Mouse (Mus musculus) limb, embryonic 13.5 days (tissue): ENCODE measurements around the gene Trappc6b. TPM values are rescaled to one million over a fixed set of nuclear protein-coding genes. Genes with fewer than 3 reads are reported as not detected.

ENCODE experiments used
- ATAC-seq: fragments of 200-750 bp; cut with Nextera tagmentation; 2 replicates; pipeline ENCODE4 v1.8.0; 2017; ENCODE audit warnings: low read depth, moderate number of reproducible peaks, moderate TSS enrichment; ENCODE audit not compliant: low FRiP score
- H3K27ac ChIP-seq: fragments of 300-500 bp; sonication (generic); 2 replicates; pipeline ENCODE4 v1.5.1; 2015; ENCODE audit warnings: inconsistent platforms, mild to moderate bottlenecking, moderate library complexity
- H3K27me3 ChIP-seq: fragments of 300-500 bp; sonication (generic); 2 replicates; pipeline ENCODE4 v1.6.1; 2015; ENCODE audit warnings: mild to moderate bottlenecking, inconsistent platforms
- H3K36me3 ChIP-seq: fragments of 300-500 bp; sonication (generic); 2 replicates; pipeline ENCODE4 v1.6.1; 2015; ENCODE audit warnings: inconsistent platforms, mild to moderate bottlenecking, moderate library complexity
- H3K4me1 ChIP-seq: fragments of 300-500 bp; sonication (generic); 2 replicates; pipeline ENCODE4 v1.6.1; 2015; ENCODE audit warnings: inconsistent platforms
- H3K4me2 ChIP-seq: fragments of 300-500 bp; sonication (generic); replicated peaks from 2 replicates; pipeline ENCODE4 v1.6.1; 2015; ENCODE audit warnings: inconsistent platforms, mild to moderate bottlenecking, moderate library complexity
- H3K4me3 ChIP-seq: fragments of 300-500 bp; sonication (generic); 2 replicates; pipeline ENCODE4 v1.5.1; 2015; ENCODE audit warnings: moderate library complexity, mild to moderate bottlenecking, inconsistent platforms
- H3K9ac ChIP-seq: fragments of 300-500 bp; sonication (generic); 2 replicates; pipeline ENCODE4 v1.6.1; 2015; ENCODE audit warnings: mild to moderate bottlenecking, inconsistent platforms
- H3K9me3 ChIP-seq: fragments of 300-500 bp; sonication (generic); 2 replicates; pipeline ENCODE4 v1.6.1; 2016; ENCODE audit warnings: inconsistent platforms
- WGBS: fragments of 180-500 bp; shearing (Covaris S2); methylation state at CpG from one replicate; pipeline ENCODE4 v1.1.7; 2015; 5-methylcytosine and 5-hydroxymethylcytosine counted together
- polyA plus RNA-seq: library from polyadenylated mRNA; unstranded; fragments of >200 nt; fragmentation: Nextera tagmentation; extraction: Ambion mirVana; gene quantifications from 2 replicates; pipeline ENCODE4 v1.2.1, GENCODE M21; 2015

Trappc6b gene
- polyA plus RNA-seq, 1 experiment from 2014 or later = 81.7 TPM

- H3K9ac ChIP-seq = no peak overlapping the region
- H3K4me1 ChIP-seq = no peaks in the 10 kb centered on the region
- no peak overlapping the region for H3K4me2 ChIP-seq
- H3K27ac ChIP-seq = no peak overlapping the region
- H3K4me3 ChIP-seq = no peak overlapping the region
- peaks cover 57% of the 10 kb centered on the region for H3K36me3 ChIP-seq
- ATAC-seq = no peak
- no peaks in the 10 kb centered on the region for H3K9me3 ChIP-seq
- WGBS = 93% methylated on average over 3 of the region's 3 CpGs
- no peaks in the 10 kb centered on the region for H3K27me3 ChIP-seq
These were observed 8.8 kb downstream of the Trappc6b start for GRCm38 (mm10) chr12:59052470-59052869.

- H3K9ac ChIP-seq = no peak overlapping the region
- ATAC-seq = peak; percentile 31; the same call in 1 of the 2 replicates
- no peaks in the 10 kb centered on the region for H3K27me3 ChIP-seq
- H3K9me3 ChIP-seq = 0 out of 2 replicates have a peak, but pooled peaks cover 5% of the 10 kb centered on the region
- H3K4me2 ChIP-seq = no peak overlapping the region
- 20% methylated on average over 7 of the region's 7 CpGs for WGBS
- no peak overlapping the region for H3K4me3 ChIP-seq
- no peaks in the 10 kb centered on the region for H3K4me1 ChIP-seq
- H3K36me3 ChIP-seq = peaks cover 44% of the 10 kb centered on the region
- H3K27ac ChIP-seq = peak overlapping the region; percentile 44; the same call in 1 of the 2 replicates
These were observed 20.4 kb downstream of the Trappc6b start for GRCm38 (mm10) chr12:59040851-59041250.

- Histone ChIP-seq H3K4me3 (peak overlapping the region; percentile 3; the same call in 1 of the 2 replicates), H3K27ac (peak overlapping the region; percentile 44; the same call in 1 of the 2 replicates), H3K9me3 (0 out of 2 replicates have a peak, but pooled peaks cover 5% of the 10 kb centered on the region), H3K36me3 (peaks cover 38% of the 10 kb centered on the region), H3K4me1 (no peaks in the 10 kb centered on the region), H3K4me2 (peak overlapping the region; percentile 31; the same call in 1 of the 2 replicates), H3K27me3 (no peaks in the 10 kb centered on the region), H3K9ac (no peak overlapping the region)
- peak; percentile 84 for ATAC-seq
- WGBS = 3% methylated on average over 23 of the region's 23 CpGs
These were observed 21.1 kb downstream of the Trappc6b start for GRCm38 (mm10) chr12:59039971-59040844.

- H3K4me1 ChIP-seq = no peaks in the 10 kb centered on the region
- peak overlapping the region; percentile 31; the same call in 1 of the 2 replicates for H3K4me2 ChIP-seq
- no peak overlapping the region for H3K4me3 ChIP-seq
- ATAC-seq = no peak
- H3K27me3 ChIP-seq = no peaks in the 10 kb centered on the region
- H3K9ac ChIP-seq = no peak overlapping the region
- WGBS = 66% methylated on average over 10 of the region's 10 CpGs
- no peak overlapping the region for H3K27ac ChIP-seq
- H3K36me3 ChIP-seq = peaks cover 33% of the 10 kb centered on the region
- 0 out of 2 replicates have a peak, but pooled peaks cover 5% of the 10 kb centered on the region for H3K9me3 ChIP-seq
These were observed 21.9 kb downstream of the Trappc6b start for GRCm38 (mm10) chr12:59039162-59039970.

- no peaks in the 10 kb centered on the region for H3K4me1 ChIP-seq
- 65% methylated on average over 5 of the region's 5 CpGs for WGBS
- H3K4me2 ChIP-seq = no peak overlapping the region
- ATAC-seq = no peak
- no peaks in the 10 kb centered on the region for H3K27me3 ChIP-seq
- no peaks in the 10 kb centered on the region for H3K9me3 ChIP-seq
- H3K4me3 ChIP-seq = no peak overlapping the region
- H3K9ac ChIP-seq = no peak overlapping the region
- peaks cover 16% of the 10 kb centered on the region for H3K36me3 ChIP-seq
- H3K27ac ChIP-seq = no peak overlapping the region
These were observed 29.2 kb downstream of the Trappc6b start for GRCm38 (mm10) chr12:59032101-59032500.

- Histone ChIP-seq H3K27ac (no peak overlapping the region), H3K4me2 (no peak overlapping the region), H3K9me3 (no peaks in the 10 kb centered on the region), H3K36me3 (peaks cover 78% of the 10 kb centered on the region), H3K27me3 (no peaks in the 10 kb centered on the region), H3K4me3 (no peak overlapping the region), H3K4me1 (no peaks in the 10 kb centered on the region), H3K9ac (no peak overlapping the region)
- 93% methylated on average over 4 of the region's 4 CpGs for WGBS
- no peak for ATAC-seq
These were observed 40.0 kb downstream of the Trappc6b start for GRCm38 (mm10) chr12:59021306-59021705.

- WGBS = 85% methylated on average over 2 of the region's 2 CpGs
- no peak overlapping the region for H3K4me2 ChIP-seq
- no peak overlapping the region for H3K9ac ChIP-seq
- no peak overlapping the region for H3K4me3 ChIP-seq
- no peaks in the 10 kb centered on the region for H3K9me3 ChIP-seq
- H3K4me1 ChIP-seq = no peaks in the 10 kb centered on the region
- ATAC-seq = no peak
- H3K36me3 ChIP-seq = peaks cover 68% of the 10 kb centered on the region
- H3K27me3 ChIP-seq = no peaks in the 10 kb centered on the region
- no peak overlapping the region for H3K27ac ChIP-seq
These were observed 41.4 kb downstream of the Trappc6b start for GRCm38 (mm10) chr12:59019891-59020290.

- no peaks in the 10 kb centered on the region for H3K9me3 ChIP-seq
- WGBS = 85% methylated on average over 8 of the region's 8 CpGs
- peaks cover 52% of the 10 kb centered on the region for H3K36me3 ChIP-seq
- no peak overlapping the region for H3K4me3 ChIP-seq
- H3K4me2 ChIP-seq = no peak overlapping the region
- H3K27me3 ChIP-seq = no peaks in the 10 kb centered on the region
- no peak for ATAC-seq
- H3K4me1 ChIP-seq = no peaks in the 10 kb centered on the region
- no peak overlapping the region for H3K27ac ChIP-seq
- H3K9ac ChIP-seq = no peak overlapping the region
These were observed 43.3 kb downstream of the Trappc6b start for GRCm38 (mm10) chr12:59017970-59018369.

- no peaks in the 10 kb centered on the region for H3K9me3 ChIP-seq
- H3K27me3 ChIP-seq = no peaks in the 10 kb centered on the region
- H3K9ac ChIP-seq = peak within 1 kb of the TSS; percentile 80
- peak within 1 kb of the TSS; percentile 67 for H3K4me2 ChIP-seq
- peak; percentile 82 for ATAC-seq
- peaks cover 18% of the 10 kb centered on the region for H3K36me3 ChIP-seq
- H3K4me1 ChIP-seq = peaks cover 26% of the 10 kb centered on the region
- peak within 1 kb of the TSS; percentile 85 for H3K4me3 ChIP-seq
- 0% methylated on average over 28 of the region's 28 CpGs for WGBS
- peak within 1 kb of the TSS; percentile 83 for H3K27ac ChIP-seq
These were observed 48.0 kb downstream of the Trappc6b start, which contains the start of gene Gemin2 for GRCm38 (mm10) chr12:59013234-59013633. Gene Gemin2, plus strand, starts transcription at chr12:59013393.

- ATAC-seq = no peak
- Histone ChIP-seq H3K4me2 (peak overlapping the region; percentile 67), H3K27ac (peak overlapping the region; percentile 83), H3K36me3 (peaks cover 13% of the 10 kb centered on the region), H3K4me1 (peaks cover 32% of the 10 kb centered on the region), H3K4me3 (peak overlapping the region; percentile 85), H3K9me3 (no peaks in the 10 kb centered on the region), H3K9ac (peak overlapping the region; percentile 80), H3K27me3 (no peaks in the 10 kb centered on the region)
- 0% methylated on average over 7 of the region's 7 CpGs for WGBS
These were observed 48.6 kb downstream of the Trappc6b start for GRCm38 (mm10) chr12:59012710-59013091.

- H3K9me3 ChIP-seq = no peaks in the 10 kb centered on the region
- peak; percentile 97 for ATAC-seq
- peak within 1 kb of the TSS; percentile 92 for H3K27ac ChIP-seq
- H3K4me1 ChIP-seq = peaks cover 32% of the 10 kb centered on the region
- peak within 1 kb of the TSS; percentile 67 for H3K4me2 ChIP-seq
- H3K36me3 ChIP-seq = peaks cover 10% of the 10 kb centered on the region
- H3K9ac ChIP-seq = peak within 1 kb of the TSS; percentile 91
- H3K4me3 ChIP-seq = peak within 1 kb of the TSS; percentile 85
- WGBS = under 1% methylated on average over 46 of the region's 48 CpGs
- no peaks in the 10 kb centered on the region for H3K27me3 ChIP-seq
These were observed 49.2 kb downstream of the Trappc6b start, which contains the start of gene Sec23a for GRCm38 (mm10) chr12:59011844-59012709. Gene Sec23a, minus strand, starts transcription at chr12:59012017.
